Mouse (Mus musculus): Measurements from ENCODE around the gene Gpr34.

Gene Gpr34

GRCm38 (mm10) chrX:13631599-13632283, at the start of gene Gpr34:
Gene Gpr34, plus strand, starts transcription at chrX:13632089.
- DNase-seq (ENCODE audit: low spot score): no peak

GRCm38 (mm10) chrX:13599373-13599772, 32.5 kb upstream of the Gpr34 start:
- no peak for DNase-seq (ENCODE audit: low spot score)

GRCm38 (mm10) chrX:13599966-13600365, 31.9 kb upstream of the Gpr34 start:
- no peak for DNase-seq (ENCODE audit: low spot score)

- no peak for DNase-seq (ENCODE audit: low spot score)
Observed at GRCm38 (mm10) chrX:13606741-13607140, 25.1 kb upstream of the Gpr34 start.

- DNase-seq (ENCODE audit: low spot score): no peak
Observed at GRCm38 (mm10) chrX:13607752-13608151, 24.1 kb upstream of the Gpr34 start.

GRCm38 (mm10) chrX:13611114-13611513, 20.8 kb upstream of the Gpr34 start:
- DNase-seq (ENCODE audit: low spot score): no peak

- DNase-seq (ENCODE audit: low spot score): no peak
Observed at GRCm38 (mm10) chrX:13612115-13612514, 19.8 kb upstream of the Gpr34 start.

GRCm38 (mm10) chrX:13616726-13617125, 15.2 kb upstream of the Gpr34 start:
- no peak for DNase-seq (ENCODE audit: low spot score)

- no peak for DNase-seq (ENCODE audit: low spot score)
Observed at GRCm38 (mm10) chrX:13617294-13617693, 14.6 kb upstream of the Gpr34 start.

GRCm38 (mm10) chrX:13618476-13618875, 13.4 kb upstream of the Gpr34 start:
- no peak for DNase-seq (ENCODE audit: low spot score)

GRCm38 (mm10) chrX:13621473-13621872, 10.4 kb upstream of the Gpr34 start:
- DNase-seq (ENCODE audit: low spot score): no peak

GRCm38 (mm10) chrX:13622654-13623053, 9.2 kb upstream of the Gpr34 start:
- DNase-seq (ENCODE audit: low spot score): no peak

GRCm38 (mm10) chrX:13636398-13636797, 4.5 kb downstream of the Gpr34 start:
- no peak for DNase-seq (ENCODE audit: low spot score)

- no peak for DNase-seq (ENCODE audit: low spot score)
Observed at GRCm38 (mm10) chrX:13638894-13639293, 7.0 kb downstream of the Gpr34 start.

GRCm38 (mm10) chrX:13651889-13652288, 20.0 kb downstream of the Gpr34 start:
- no peak for DNase-seq (ENCODE audit: low spot score)

GRCm38 (mm10) chrX:13652291-13652690, 20.4 kb downstream of the Gpr34 start:
- no peak for DNase-seq (ENCODE audit: low spot score)

- no peak for DNase-seq (ENCODE audit: low spot score)
Observed at GRCm38 (mm10) chrX:13655005-13655421, 23.1 kb downstream of the Gpr34 start.

- DNase-seq (ENCODE audit: low spot score): no peak
Observed at GRCm38 (mm10) chrX:13655906-13656305, 24.0 kb downstream of the Gpr34 start.

GRCm38 (mm10) chrX:13656721-13657120, 24.8 kb downstream of the Gpr34 start:
- DNase-seq (ENCODE audit: low spot score): no peak

- DNase-seq (ENCODE audit: low spot score): no peak
Observed at GRCm38 (mm10) chrX:13658616-13659140, 26.8 kb downstream of the Gpr34 start.

GRCm38 (mm10) chrX:13659201-13659890, 27.5 kb downstream of the Gpr34 start:
- DNase-seq (ENCODE audit: low spot score): no peak

GRCm38 (mm10) chrX:13661063-13661462, 29.2 kb downstream of the Gpr34 start, which contains the start of gene Gpr82:
Gene Gpr82, plus strand, starts transcription at chrX:13661363.
- no peak for DNase-seq (ENCODE audit: low spot score)

GRCm38 (mm10) chrX:13668867-13669266, 37.0 kb downstream of the Gpr34 start:
- no peak for DNase-seq (ENCODE audit: low spot score)

Measured in urinary bladder, postnatal 10 days (tissue).